Mouse (Mus musculus) erythroblast, embryonic 14.5 days (primary cell): ENCODE results near the gene Ppp1r1c. TPM values are rescaled to one million over a fixed set of nuclear protein-coding genes. Genes with fewer than 3 reads are reported as not detected.

ENCODE experiments used
- H3K27me3 ChIP-seq: 2 replicates; pipeline ENCODE4 v1.6.1; 2012; ENCODE audit warnings: inconsistent platforms; ENCODE audit not compliant: control insufficient read depth
- H3K36me3 ChIP-seq: 2 replicates; pipeline ENCODE4 v1.6.1; 2012; ENCODE audit warnings: mild to moderate bottlenecking, inconsistent platforms; ENCODE audit not compliant: control insufficient read depth
- H3K4me1 ChIP-seq: 2 replicates; pipeline ENCODE4 v1.6.1; 2012; ENCODE audit warnings: inconsistent platforms; ENCODE audit not compliant: control insufficient read depth
- H3K4me3 ChIP-seq: replicated peaks from 2 replicates; pipeline ENCODE3; 2012; ENCODE audit warnings: moderate library complexity, mild to moderate bottlenecking, inconsistent platforms
- H3K9me3 ChIP-seq: 2 replicates; pipeline ENCODE4 v1.6.1; 2012; ENCODE audit warnings: low read length, inconsistent platforms, mixed read lengths; ENCODE audit not compliant: control insufficient read depth
- GATA1 ChIP-seq: IDR thresholded peaks from 2 replicates; pipeline ENCODE4 v1.6.1; 2012; ENCODE audit warnings: low read length, inconsistent platforms, mixed read lengths
- TAL1 ChIP-seq: IDR thresholded peaks from 3 replicates; pipeline ENCODE4 v1.6.1; 2012; ENCODE audit warnings: low read length, inconsistent platforms, mixed read lengths
- polyA plus RNA-seq: library from polyadenylated mRNA; stranded (reverse); fragments of >175 nt; gene quantifications from 2 replicates; pipeline ENCODE4 v1.2.3, GENCODE M21; 2012

The Ppp1r1c gene
- polyA plus RNA-seq, 1 experiment = not detected

DNA sequence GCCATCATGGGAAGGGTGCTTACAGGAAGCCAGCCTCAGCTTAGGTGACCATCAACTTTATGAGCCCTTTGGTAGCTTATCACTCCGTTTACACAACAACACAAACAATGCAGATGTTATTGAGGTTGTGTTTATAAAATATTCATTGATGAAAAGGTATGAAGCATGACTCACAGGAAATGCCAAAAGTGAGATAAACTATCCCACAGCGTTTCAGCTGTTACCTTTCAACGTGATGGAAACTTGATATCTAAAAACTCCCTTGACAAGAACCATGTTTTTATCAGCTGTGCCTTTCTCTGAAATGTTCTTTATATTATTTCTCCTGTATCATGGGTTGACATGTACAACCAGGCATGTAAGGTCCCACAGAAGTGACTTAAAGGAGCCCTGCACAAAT lies 16.7 kb upstream of the Ppp1r1c start:
- Histone ChIP-seq H3K4me1 (no peaks in the 10 kb centered on the region), H3K9me3 (no peaks in the 10 kb centered on the region), H3K27me3 (no peaks in the 10 kb centered on the region), H3K4me3 (no peak overlapping the region), H3K36me3 (no peaks in the 10 kb centered on the region)
- TF ChIP-seq TAL1 (no peak), GATA1 (no peak)

DNA sequence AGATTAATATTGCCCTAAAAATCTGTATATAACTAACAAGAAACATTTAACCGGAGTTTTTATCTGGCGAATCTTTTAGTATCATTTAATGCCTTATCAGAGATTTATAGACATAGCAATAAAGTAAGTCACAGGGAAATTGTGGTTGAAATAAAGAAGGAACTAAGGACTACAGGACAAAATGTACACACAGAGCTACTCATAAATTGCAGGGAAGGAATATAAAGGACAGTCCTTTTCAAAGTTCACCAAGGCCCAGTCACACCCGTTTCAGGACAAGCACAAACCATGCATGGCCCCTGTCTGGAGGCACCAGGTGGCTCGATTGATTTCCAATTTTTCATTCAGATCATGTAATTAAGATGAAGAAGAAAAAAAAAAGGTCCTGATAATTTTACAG lies 12.4 kb upstream of the Ppp1r1c start:
- H3K27me3 ChIP-seq = no peaks in the 10 kb centered on the region
- TF ChIP-seq GATA1 (no peak), TAL1 (no peak)
- H3K4me3 ChIP-seq = no peak overlapping the region
- H3K36me3 ChIP-seq = no peaks in the 10 kb centered on the region
- H3K4me1 ChIP-seq = no peaks in the 10 kb centered on the region
- H3K9me3 ChIP-seq = no peaks in the 10 kb centered on the region

DNA sequence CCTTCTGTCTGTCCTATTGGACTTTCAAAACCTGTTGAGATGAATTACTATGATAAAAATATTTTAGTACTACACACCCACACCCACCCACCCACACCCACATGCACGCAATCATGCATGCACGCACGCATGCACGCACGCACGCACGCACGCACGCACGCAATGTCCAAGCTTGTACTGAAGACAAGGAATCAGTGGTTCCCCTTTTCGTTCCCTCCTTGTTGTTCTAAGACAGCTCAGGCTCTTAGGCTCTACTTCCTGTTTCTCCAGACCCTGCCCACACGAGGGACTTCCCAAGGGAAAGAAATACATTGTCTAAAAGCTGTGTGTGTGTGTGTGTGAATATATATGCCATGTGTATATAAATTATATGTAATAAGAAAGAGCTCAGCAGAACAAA lies 11.6 kb upstream of the Ppp1r1c start:
- TF ChIP-seq TAL1 (no peak), GATA1 (no peak)
- no peaks in the 10 kb centered on the region for H3K36me3 ChIP-seq
- H3K9me3 ChIP-seq = no peaks in the 10 kb centered on the region
- H3K27me3 ChIP-seq = no peaks in the 10 kb centered on the region
- H3K4me1 ChIP-seq = no peaks in the 10 kb centered on the region
- H3K4me3 ChIP-seq = no peak overlapping the region

DNA sequence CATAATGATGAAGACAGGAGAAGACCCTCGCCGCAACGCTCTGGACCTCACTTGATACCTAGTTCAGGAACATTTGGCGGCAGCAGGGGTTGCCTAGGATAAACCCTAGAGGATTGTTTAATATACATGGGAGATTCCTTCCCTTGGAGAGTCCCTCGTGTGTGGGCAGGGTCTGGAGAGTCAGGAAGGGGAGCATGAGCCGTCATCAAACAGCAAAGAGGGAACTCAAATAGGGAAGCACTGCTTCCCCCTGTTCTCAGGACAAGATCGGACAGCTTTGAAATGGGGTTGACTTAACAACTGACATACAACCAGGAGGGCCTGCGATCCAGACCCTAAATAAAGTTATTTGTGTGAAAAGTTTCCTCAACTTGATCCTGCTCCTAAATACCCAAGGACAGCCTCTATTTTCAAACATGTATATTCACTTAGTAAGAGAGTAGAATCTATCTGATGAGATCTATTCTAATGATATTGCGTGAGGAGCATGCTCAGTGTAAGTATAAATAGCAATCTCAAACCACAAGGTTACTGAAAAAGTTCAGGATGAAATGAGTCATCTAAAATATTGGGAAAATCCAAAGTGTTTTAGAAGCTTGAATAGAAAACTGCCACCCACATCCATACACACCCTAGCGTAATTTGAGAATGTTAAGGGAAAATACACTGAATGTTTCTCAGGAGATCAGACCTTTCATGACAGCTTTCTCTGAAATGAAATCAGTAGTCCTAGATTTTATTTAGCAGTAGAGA lies 10.9 kb upstream of the Ppp1r1c start:
- Histone ChIP-seq H3K27me3 (no peaks in the 10 kb centered on the region), H3K4me3 (no peak overlapping the region), H3K4me1 (no peaks in the 10 kb centered on the region), H3K36me3 (no peaks in the 10 kb centered on the region), H3K9me3 (no peaks in the 10 kb centered on the region)
- TF ChIP-seq TAL1 (no peak), GATA1 (no peak)

DNA sequence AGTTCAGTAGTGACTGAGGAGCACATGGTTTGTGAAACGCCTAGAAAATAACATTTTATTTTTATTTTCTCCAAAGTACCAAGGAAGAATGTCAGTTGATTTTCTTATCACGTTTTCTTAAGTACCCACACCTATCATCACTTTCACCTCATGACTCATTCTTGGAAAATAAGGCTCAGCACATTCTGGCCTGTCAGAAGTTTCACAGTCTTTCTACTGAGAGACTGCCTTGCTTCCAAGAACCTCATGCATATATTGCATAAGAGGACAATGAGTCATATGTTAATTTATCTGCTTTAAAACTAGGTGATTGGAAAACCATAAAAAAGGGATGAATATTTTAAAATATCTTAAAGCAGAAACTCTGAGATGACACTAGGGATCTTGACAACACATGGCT lies 9.4 kb upstream of the Ppp1r1c start:
- Histone ChIP-seq H3K4me1 (no peaks in the 10 kb centered on the region), H3K4me3 (no peak overlapping the region), H3K27me3 (no peaks in the 10 kb centered on the region), H3K9me3 (no peaks in the 10 kb centered on the region), H3K36me3 (no peaks in the 10 kb centered on the region)
- TF ChIP-seq GATA1 (no peak), TAL1 (no peak)

DNA sequence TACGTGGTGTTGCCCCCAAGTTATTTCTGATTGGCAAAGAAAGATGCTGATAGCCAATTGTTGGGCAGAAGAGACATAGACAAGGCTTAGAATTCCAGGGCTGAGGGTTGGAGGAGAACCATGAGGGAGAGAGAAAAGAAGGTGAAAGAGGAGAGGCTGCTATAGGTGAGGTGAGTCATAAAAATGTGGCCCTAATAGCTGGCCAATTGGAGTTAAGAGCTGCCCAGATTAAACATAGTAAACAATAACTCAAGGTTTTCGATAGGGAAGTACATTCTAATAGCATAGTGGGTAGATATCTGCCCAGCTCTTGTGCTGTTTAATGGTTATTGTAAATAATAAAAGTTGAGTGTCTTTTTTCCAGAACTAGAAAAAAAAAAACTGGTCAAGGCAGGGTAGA lies 2.8 kb upstream of the Ppp1r1c start:
- TF ChIP-seq TAL1 (no peak), GATA1 (no peak)

DNA sequence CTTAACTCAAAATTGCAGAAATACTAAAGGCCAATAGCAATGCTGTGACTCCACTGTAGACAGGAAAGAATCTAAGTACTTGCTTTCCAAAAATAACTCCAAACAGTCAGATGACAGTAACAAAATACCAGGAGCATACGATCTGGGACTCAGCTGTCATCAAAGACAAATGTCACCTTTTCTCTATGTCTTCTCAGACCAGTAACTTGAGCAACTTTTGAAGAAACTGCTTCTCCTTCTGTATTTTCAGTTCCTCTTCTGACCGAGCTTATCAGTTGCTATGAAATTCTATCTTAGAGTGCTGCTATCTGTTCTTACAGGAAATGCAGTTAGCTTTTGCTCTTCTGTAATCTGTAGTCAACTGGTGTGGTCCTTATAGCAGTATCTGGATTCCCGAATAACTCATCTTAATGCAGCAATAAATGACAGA lies 6.1 kb downstream of the Ppp1r1c start:
- no peaks in the 10 kb centered on the region for H3K27me3 ChIP-seq
- no peaks in the 10 kb centered on the region for H3K36me3 ChIP-seq
- H3K9me3 ChIP-seq = no peaks in the 10 kb centered on the region
- H3K4me1 ChIP-seq = no peaks in the 10 kb centered on the region
- no peak overlapping the region for H3K4me3 ChIP-seq
- TF ChIP-seq TAL1 = no peak
- no peak for TF ChIP-seq GATA1

More for the DNA sequence above, 2.8 kb upstream of the Ppp1r1c start:
- H3K4me1 ChIP-seq = no peaks in the 10 kb centered on the region
- H3K9me3 ChIP-seq = no peaks in the 10 kb centered on the region
- H3K36me3 ChIP-seq = no peaks in the 10 kb centered on the region
- H3K4me3 ChIP-seq = no peak overlapping the region
- no peaks in the 10 kb centered on the region for H3K27me3 ChIP-seq

DNA sequence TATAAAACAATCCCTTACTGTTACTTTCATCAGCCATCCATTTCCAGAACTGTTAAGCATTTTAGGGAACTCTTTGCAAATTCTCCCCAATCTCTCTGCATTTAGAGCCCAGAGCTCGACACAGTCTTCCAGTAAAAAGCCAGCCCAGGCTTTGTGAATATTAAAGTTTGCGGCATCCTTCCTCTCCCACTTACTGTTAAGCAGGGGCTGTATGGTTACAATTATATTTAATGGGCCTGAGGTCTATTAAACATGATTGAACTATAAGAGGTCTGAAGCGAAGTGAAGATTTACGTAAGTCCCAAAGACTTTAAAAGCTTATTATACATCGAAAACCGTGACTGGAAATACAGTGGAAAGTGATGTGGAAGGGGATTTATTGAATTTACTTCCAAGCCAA lies 7.2 kb downstream of the Ppp1r1c start:
- no peaks in the 10 kb centered on the region for H3K9me3 ChIP-seq
- H3K4me3 ChIP-seq = no peak overlapping the region
- H3K36me3 ChIP-seq = no peaks in the 10 kb centered on the region
- H3K4me1 ChIP-seq = no peaks in the 10 kb centered on the region
- H3K27me3 ChIP-seq = no peaks in the 10 kb centered on the region
- TF ChIP-seq TAL1 (no peak), GATA1 (no peak)

DNA sequence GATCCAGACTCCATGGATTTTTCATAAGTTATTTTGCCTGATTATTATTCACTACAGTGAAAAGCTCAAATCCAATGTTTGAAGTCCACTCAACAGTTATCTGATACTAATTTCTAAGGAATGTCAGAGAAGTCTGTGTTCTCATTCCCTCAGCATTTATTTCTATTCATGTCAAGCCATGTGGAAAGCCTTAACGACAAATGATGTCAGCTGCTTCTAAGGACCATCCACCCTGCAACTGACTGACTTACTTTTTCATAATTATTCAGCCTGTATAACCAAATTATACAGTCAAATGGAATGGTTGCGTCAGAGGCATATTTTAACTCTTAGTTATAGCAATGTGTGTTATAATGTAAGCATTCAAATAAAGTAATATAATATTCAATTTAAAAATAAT lies 8.3 kb downstream of the Ppp1r1c start:
- H3K4me3 ChIP-seq = no peak overlapping the region
- no peaks in the 10 kb centered on the region for H3K27me3 ChIP-seq
- H3K9me3 ChIP-seq = no peaks in the 10 kb centered on the region
- TF ChIP-seq GATA1 = no peak
- no peak for TF ChIP-seq TAL1
- H3K4me1 ChIP-seq = no peaks in the 10 kb centered on the region
- H3K36me3 ChIP-seq = no peaks in the 10 kb centered on the region

DNA sequence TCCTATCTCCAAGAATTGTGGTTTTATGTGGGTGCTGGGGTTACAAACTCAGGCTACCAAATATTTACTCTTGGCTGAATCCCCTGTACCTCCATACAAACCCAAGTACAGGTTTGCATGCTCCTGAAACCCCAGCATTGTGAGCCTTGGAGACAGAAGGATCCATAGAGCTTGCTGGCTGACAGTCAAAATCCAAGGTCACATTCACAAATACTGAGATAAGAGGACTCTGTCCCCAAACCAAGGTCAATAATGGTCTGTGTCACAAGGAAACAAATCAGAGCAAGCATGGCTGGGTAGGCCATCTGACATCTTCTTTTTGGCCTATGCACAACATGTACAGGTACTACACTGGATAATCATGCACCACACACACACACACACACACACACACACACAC lies 10.3 kb downstream of the Ppp1r1c start:
- no peaks in the 10 kb centered on the region for H3K27me3 ChIP-seq
- no peaks in the 10 kb centered on the region for H3K9me3 ChIP-seq
- no peaks in the 10 kb centered on the region for H3K4me1 ChIP-seq
- H3K4me3 ChIP-seq = no peak overlapping the region
- TF ChIP-seq GATA1 (no peak), TAL1 (no peak)
- no peaks in the 10 kb centered on the region for H3K36me3 ChIP-seq
